Mouse (Mus musculus) urinary bladder, postnatal 25 days (tissue): ENCODE measurements around the gene 4930469K13Rik.

Experiments used
- DNase-seq: peaks from one replicate; pipeline ENCODE4 v3.0.0; 2022; ENCODE audit warnings: low spot score

4930469K13Rik gene

GRCm38 (mm10) chr11:33986525-33986924 lies 111.8 kb downstream of the 4930469K13Rik start:
- DNase-seq = no peak

DNA sequence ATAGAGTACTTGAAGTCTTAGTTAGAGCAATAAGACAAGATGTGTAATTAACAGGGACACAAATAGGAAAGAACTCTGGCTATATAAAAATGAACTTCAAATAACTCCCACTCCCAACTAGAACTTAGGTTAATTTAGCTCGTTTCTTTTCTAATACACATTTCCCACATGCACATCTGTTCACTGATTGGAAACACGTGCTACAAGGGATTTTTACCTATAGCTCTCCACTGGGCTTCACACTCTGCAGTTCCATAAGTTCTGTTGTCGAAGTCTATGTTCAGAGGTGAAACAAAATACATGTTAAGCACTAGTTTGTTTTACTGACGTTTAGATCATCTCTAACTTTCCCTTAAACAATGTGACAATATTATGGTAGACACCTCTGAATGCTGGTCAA lies 118.2 kb downstream of the 4930469K13Rik start:
- no peak for DNase-seq

DNA sequence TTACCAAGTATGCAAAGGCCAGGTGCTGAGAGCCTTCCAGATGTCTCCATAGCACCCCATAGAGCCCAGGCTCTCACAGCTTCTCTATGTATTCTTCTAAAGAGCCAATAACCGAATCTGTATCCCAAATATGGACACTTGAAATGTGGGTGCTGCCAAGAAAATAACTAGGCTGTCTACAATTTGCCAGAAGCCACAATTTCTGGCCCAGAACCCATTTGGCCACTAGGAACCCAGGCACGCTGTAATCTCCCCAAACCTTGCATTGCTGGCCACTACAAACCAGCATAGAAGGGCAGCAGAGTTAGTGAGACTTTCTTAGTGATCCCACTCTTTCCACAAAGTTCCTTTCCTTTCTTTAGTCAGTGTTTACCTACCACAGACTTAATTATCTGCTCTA lies 123.2 kb downstream of the 4930469K13Rik start:
- no peak for DNase-seq

DNA sequence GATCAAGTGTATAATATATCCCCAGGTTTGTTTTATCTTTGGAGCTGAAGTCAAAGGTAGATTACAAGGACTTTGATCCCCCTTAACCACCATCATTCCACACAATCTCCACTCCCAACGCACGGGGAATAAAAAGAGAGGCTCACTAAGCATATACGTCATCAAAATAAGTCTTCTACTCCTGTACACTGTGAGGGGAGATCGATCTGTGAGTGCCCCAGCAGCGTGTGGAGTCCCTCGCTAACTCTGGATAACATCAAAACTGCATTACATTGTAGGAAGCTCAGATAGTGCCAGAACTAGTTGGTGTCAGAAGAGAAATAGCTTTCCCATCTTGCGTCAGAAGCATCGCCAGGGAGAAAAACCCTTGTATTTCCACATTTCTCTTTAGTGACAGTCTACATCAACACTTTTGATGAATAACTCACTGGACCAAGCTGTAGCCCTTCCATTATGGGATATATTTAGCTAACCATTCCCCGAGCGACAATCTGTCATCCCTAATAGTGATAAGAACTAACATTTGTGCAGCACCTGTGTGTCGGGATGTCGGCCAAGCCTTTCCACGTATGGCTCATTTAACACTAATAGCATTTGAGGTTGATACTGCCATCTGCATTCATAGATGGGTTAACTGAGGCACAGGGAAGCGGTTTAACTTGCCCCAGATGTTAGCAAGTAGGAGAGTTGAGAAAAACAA lies 123.9 kb downstream of the 4930469K13Rik start:
- DNase-seq = no peak

DNA sequence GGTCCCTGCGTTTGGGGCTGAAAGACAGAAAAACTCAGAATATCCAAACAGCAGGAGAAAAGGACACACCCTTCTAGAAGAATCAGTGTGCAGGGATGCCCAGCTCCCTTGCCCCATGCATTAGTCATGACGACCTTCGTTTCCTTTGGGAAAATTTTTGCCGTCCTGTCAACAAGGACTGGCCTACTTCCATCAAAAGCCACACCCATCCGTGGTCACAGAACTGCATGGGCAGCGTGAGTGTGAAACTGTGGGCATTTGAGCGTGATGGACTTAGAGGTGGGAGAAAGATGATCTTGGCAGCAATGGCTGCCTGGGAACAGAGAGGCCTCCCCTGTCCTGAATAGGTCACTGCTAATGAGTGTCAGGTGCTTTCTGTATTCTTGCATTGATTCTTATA lies 126.2 kb downstream of the 4930469K13Rik start:
- no peak for DNase-seq

DNA sequence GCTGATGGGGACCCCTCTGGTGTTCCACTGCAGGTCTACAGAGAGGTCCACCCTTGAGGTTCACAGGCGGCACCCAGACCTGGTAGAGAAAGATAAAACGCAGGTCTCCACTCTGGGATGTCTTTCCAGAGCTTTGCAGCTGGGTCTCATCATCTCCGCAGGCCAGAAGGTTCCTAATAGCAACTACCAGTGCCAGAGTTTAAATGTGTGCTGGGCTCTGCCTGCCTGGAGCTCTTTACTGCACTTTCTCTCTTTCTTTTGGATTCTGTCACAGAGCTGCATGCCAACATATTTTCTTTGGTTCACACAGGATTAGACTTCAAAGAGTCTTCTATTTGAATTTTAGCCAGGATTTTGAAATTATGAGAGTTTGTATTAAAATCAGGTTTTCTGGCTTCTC lies 129.2 kb downstream of the 4930469K13Rik start:
- no peak for DNase-seq

GRCm38 (mm10) chr11:33967708-33968107 lies 130.6 kb downstream of the 4930469K13Rik start:
- DNase-seq = no peak

DNA sequence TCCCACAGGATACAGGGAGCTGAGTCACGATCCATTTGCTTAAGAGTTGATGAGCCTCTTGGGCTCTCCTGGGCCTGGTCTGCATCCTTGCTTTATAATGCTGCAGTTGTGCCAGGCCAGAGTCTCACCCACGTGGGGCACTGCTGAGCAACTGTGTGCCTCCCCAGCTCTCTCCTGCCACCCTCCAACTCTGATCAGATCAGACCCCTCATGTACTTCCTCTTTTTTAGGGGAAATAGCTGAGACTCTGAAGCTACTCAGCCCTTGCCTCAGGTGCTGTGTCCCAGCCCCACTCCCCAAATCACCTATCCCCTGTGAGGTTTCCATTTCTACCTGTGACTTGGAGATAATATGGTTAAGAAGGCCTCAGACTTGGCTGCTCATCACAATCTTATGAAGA lies 133.0 kb downstream of the 4930469K13Rik start:
- no peak for DNase-seq

GRCm38 (mm10) chr11:33962688-33963407 lies 135.5 kb downstream of the 4930469K13Rik start, which contains the start of gene Kcnmb1:
TSS of gene Kcnmb1 (plus strand) at chr11:33963013.
- no peak for DNase-seq

DNA sequence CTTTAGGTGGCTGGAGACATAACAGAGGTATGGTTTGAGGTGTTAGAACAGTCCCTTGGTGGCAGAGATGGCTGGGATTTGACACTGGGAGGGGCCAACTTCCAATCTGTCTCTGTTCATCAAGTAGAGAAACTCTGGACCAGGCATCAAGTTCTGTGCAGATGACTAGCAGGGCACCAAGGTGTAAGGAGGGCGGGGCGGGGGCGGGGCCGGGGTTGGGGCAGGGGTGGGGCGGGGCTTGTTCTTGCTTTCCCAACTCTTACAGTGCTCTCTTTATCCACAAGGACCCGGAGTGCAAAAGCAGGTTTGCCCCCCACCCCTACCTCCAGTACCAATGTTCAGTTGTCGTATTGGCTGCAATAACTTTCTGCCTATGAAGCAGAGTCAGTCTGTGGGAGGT lies 136.2 kb downstream of the 4930469K13Rik start:
- DNase-seq = no peak

DNA sequence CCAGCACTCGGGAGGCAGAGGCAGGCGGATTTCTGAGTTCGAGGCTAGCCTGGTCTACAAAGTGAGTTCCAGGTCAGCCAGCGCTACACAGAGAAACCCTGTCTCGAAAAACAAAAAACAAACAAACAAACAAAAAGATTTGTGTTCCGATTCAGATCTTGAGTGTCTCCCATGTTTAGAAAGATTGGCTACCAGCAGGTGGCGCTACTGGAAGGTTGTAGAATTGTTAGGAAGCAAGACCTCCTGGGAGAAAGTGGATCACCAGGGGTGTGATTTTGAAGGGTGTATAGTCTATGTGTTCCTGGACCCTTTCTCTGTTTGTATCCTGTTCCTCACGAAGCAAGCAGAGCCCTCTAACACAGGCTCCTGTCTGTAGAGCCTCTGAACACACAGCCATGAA lies 139.6 kb downstream of the 4930469K13Rik start:
- DNase-seq = peak; percentile 35

DNA sequence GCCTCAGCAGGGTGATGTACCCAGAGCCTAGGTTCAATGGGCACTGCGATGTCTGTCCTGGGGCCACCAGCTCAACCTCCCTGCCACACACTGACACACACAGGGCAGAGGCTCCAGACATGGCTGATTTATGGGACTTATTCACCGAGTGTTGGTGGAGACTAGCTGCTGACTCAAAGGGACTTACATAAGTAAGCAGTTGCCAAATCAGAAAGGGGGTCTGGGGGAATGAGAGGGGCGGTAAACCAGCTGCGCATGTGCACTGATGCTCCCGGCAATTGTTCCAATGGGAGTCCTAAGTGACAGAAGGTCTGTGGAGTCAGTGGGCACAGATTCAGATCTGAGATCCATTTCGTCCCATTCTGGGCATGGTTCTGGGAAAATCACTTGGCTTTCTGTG lies 140.8 kb downstream of the 4930469K13Rik start:
- no peak for DNase-seq

DNA sequence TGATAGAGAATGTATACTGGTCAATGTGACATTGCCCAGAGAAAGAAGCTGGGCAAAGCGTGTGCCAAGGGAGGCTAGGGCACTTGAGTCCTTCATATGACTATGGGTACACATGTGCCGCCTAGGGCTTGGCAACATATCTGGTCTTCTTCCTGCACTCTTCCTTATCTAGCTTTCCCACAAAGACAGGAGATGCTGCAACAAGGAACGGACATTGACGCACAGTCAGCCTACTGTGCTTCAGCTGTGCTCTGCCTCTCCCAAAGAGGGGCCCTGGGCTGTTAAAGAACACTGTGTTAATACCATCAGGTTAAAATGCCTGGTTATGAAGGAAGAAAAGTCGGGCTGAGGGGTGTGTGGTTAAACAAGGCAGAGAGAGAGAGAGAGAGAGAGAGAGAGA lies 141.7 kb downstream of the 4930469K13Rik start:
- DNase-seq = no peak

GRCm38 (mm10) chr11:33955982-33956381 lies 142.4 kb downstream of the 4930469K13Rik start:
- DNase-seq = no peak

DNA sequence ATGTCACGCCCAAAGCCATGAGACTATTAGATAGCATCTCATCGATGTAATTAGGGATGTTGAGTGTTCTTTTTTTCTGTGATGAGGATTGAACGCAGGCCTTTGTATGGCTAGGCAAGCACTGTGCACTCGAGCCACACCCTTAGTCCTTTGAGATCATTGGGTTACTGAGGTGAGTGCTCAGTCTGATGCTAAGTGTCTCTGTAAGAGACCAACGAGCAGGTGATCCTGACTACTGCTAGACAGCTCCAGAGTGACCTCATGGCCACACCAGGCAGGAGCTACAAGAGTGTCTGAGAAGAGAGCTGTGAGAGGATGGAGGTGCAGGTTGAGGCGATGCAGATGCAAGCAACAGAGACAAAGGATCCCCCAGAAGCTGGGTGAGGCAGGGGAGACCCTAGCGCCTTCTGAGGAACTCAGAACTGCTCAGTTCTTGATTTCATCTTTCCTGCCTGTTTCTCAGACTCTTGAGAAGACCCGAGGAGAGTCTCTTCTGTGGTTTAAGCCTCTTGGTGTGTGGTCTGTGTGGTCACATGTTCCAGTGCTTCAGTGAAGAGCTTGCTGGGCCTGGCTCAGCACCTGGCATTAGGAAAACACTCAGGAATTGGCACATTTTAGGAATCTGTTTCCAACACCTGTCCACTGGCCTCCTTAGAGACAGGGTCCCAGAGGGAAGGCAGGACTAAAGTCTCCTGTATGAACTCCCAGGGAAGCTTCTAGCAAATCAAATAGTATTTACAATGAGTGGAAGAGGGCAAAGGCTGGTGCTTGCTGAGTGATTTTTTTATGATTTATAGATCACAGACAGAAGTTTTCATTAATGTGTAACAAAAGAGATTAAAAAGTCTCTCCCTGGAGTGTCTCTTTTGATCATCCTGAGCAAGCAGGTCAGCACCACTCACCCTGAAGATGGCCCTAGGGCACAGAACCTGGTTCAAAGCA lies 146.4 kb downstream of the 4930469K13Rik start:
- no peak for DNase-seq

DNA sequence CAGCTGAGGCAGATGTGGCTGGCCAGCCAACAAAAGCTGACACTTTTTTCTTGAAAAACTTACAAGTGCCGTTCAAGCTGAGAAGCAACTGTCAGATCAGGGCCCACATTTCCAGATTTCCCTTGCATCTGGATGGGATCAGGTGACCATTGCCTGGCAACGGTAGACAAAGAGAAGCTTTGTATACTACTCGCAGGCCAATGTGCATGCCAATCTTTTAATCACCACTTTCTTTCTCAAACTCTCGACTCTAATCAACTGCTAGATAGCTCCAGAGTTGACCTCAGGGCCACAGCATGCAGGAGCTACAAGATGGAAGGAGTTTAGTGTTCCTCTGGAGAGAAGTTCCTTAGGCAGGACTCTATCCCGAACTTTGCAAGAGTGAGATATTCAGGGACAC lies 147.2 kb downstream of the 4930469K13Rik start:
- DNase-seq = no peak

DNA sequence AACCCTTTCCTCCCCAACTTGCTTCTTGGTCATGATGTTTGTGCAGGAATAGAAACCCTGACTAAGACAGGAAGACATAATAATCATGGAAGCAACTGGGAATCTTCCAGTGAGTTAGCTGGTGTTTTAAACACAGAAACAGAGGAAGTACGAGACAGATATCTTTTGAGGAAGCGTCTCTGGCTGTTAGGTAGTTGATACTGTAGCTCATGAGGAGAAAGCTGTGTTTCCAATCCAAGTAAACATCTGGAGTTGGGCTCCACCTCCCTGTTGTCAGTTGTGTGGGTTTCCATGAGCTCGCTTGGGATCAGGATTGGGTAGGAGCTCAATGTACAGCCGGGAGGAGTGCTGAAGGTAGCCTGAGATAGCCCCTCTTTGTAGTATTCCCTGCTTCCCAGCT lies 151.9 kb downstream of the 4930469K13Rik start:
- DNase-seq = no peak

- DNase-seq = no peak
These were observed 153.5 kb downstream of the 4930469K13Rik start for GRCm38 (mm10) chr11:33944786-33945328.

GRCm38 (mm10) chr11:33944067-33944785 lies 154.1 kb downstream of the 4930469K13Rik start:
- DNase-seq = no peak

- DNase-seq = no peak
These were observed 154.8 kb downstream of the 4930469K13Rik start for GRCm38 (mm10) chr11:33943565-33943964.

- DNase-seq = no peak
These were observed 158.8 kb downstream of the 4930469K13Rik start for GRCm38 (mm10) chr11:33939456-33940113.
